Mouse (Mus musculus): Measurements from ENCODE around the gene Gm5483. TPM values are rescaled to one million over a fixed set of nuclear protein-coding genes. Genes with fewer than 3 reads are reported as not detected.
"Not testable (repeated sequence)": the region's sequence is repeated elsewhere in the genome, so short reads cannot be mapped to it uniquely, and the experiment has no call there.

Gene Gm5483
- polyA plus RNA-seq (2012; ENCODE audit: insufficient read depth, insufficient read length, low replicate concordance, missing spikeins): not detected in 2 replicates

DNA sequence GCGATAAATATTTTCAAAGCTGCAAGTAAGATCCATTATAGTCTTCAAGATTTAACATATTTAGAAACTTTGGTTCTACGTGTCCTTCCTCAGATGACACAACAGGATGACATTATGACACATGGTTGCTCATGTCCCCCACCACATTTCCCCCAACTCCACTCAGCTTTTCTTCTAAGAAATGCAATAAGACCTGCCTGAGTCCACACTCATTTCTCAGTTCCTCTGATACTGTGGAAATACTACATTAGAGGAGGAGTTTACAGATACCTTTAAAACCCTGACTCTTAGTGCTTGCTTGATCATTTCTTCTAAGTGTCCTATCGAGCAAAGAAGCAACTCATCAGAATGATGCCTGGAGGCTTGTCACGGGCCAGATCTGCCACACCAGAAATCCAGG, at the start of gene Gm5483:
TSS of gene Gm5483 (plus strand) at position 301 of the 400 bp plus-strand sequence.
- not testable (repeated sequence) for H3K4me3 ChIP-seq (ENCODE audit: insufficient read depth, low read depth, low read length); H3K27ac ChIP-seq (ENCODE audit: insufficient read depth, low read depth, low read length); H3K4me1 ChIP-seq (ENCODE audit: control insufficient read depth, insufficient read depth, low read length)
- WGBS: 86% methylated on average over 4 of the region's 4 CpGs

DNA sequence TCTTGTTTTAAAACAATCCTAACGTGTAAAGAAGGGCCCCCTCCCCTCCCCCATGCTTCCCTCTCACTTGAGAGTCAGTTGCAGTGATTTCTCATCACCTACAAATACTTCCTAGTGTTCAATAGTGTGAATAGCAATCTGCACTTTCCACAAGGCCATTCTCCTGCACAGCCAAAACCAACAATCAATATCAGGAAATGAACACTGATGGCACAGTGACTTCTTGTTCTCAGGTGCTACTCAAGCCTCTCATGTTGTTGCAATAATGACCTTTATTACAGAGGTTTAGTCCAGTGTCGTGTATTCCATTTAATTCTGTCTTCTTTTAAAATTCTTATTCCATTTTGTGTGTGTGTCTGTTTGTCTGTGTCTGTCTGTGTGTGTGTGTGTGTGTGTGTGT, 45.8 kb upstream of the Gm5483 start:
- WGBS: 83% methylated on average over 2 of the region's 2 CpGs
- Histone ChIP-seq H3K4me1 (ENCODE audit: control insufficient read depth, insufficient read depth, low read length) (no peaks in the 10 kb centered on the region), H3K4me3 (ENCODE audit: insufficient read depth, low read depth, low read length) (no peak overlapping the region), H3K27ac (ENCODE audit: insufficient read depth, low read depth, low read length) (no peak overlapping the region)
- TF ChIP-seq CTCF (IDR thresholded peaks at IDR 0.05; ENCODE audit: insufficient read depth, low read depth, low read length): no peak
- no peak for TF ChIP-seq POLR2A (IDR thresholded peaks at IDR 0.05; ENCODE audit: insufficient read depth, low read depth, low read length)

DNA sequence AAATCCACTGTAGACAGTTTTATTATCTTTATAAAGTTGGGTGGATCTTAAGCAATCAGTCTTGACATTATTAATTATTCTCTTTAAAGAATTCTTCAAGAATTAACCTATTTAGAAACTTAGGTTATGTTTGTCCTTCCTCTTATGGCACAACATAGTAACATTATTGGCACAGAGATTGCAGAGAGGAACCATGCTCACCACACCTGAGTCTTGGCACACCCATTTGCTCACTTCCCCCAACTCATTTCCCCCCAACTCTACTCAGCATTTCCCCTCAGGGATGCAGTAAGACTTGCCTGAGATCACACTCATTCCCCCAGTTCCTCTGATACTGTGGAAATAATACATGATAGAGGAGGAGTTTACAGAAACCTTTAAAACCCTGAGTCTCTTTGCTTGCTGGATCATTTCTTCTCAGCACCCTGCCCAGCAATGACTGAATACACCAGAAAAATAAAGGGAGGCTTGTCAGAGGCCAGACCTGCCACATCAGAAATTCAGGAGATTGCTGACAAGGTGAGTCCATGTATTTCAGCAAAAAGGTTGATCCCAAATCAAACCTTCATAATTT, 27.5 kb upstream of the Gm5483 start, which contains the start of gene Stfa2l1:
TSS of gene Stfa2l1 (plus strand) at position 410 of the 574 bp plus-strand sequence.
- Histone ChIP-seq H3K4me3 (ENCODE audit: insufficient read depth, low read depth, low read length) (no peak within 1 kb of the TSS), H3K4me1 (ENCODE audit: control insufficient read depth, insufficient read depth, low read length) (no peaks in the 10 kb centered on the region)
- TF ChIP-seq CTCF (IDR thresholded peaks at IDR 0.05; ENCODE audit: insufficient read depth, low read depth, low read length): no peak
- no peak for TF ChIP-seq POLR2A (IDR thresholded peaks at IDR 0.05; ENCODE audit: insufficient read depth, low read depth, low read length)

DNA sequence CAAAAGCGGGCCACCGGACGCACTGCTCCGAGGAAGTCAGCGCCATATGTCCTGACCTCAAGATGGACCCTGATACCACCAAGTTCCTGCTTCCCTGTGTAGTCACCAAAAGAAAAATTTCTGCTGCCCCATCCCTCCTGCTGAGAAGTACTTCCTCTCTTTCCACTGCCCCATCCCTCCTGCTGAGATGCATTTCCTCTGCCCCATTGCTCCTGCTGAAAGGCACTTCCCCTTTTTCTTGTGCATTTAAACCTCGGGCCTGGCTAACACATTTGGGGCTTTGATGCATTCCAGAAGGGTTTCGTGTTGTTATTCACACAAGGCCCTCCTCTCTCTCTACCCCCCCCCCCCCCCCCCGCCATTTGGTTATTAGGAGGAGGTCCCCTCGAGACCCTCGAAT, 16.2 kb upstream of the Gm5483 start:
- 70% methylated on average over 10 of the region's 10 CpGs for WGBS
- H3K4me3 ChIP-seq (ENCODE audit: insufficient read depth, low read depth, low read length); H3K4me1 ChIP-seq (ENCODE audit: control insufficient read depth, insufficient read depth, low read length): not testable (repeated sequence)

More for the DNA sequence above, 27.5 kb upstream of the Gm5483 start, which contains the start of gene Stfa2l1:
- no peak within 1 kb of the TSS for H3K27ac ChIP-seq (ENCODE audit: insufficient read depth, low read depth, low read length)

DNA sequence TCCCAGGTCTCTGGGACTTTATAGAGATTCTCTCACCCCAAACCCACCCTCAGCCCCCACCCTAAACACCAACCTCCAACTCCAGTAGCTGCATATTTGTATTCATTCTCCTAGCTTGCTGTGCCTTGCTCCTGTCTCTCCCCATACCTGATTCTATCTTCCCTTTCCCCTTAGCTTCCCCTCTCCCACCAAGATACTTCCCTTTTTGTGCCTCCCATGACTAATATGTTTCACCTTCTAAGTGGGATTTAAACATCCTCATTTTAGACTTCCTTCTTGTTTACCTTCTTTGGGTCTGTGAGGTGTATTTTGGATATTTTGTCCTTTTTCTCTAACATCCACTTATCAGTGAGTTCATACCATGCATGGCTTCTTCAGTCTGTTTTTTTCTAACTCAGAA, 7.9 kb upstream of the Gm5483 start:
- H3K27ac ChIP-seq (ENCODE audit: insufficient read depth, low read depth, low read length): no peak overlapping the region
- H3K4me3 ChIP-seq (ENCODE audit: insufficient read depth, low read depth, low read length): no peak overlapping the region
- H3K4me1 ChIP-seq (ENCODE audit: control insufficient read depth, insufficient read depth, low read length): no peaks in the 10 kb centered on the region
- TF ChIP-seq CTCF (IDR thresholded peaks at IDR 0.05; ENCODE audit: insufficient read depth, low read depth, low read length) (no peak), POLR2A (IDR thresholded peaks at IDR 0.05; ENCODE audit: insufficient read depth, low read depth, low read length) (no peak)

More for the DNA sequence above, 16.2 kb upstream of the Gm5483 start:
- H3K27ac ChIP-seq (ENCODE audit: insufficient read depth, low read depth, low read length): not testable (repeated sequence)

DNA sequence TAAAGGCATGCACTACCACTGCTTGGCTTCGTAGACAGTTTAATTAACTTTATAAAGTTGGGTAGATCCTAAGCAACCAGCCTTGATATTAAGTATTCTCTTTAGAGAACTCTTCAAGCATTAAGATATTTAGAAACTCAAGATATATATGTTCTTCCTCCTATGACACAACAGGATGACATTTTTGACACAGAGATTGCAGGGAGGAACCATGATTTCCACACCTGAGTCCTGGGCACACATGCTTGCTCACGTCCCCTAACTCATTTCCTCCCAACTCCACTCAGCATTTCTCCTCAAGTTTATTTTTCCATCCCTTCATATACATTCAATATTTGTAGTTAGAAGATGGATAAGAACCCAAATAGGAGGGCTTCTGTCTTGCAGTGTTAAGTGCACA, 4.1 kb upstream of the Gm5483 start:
- no peak overlapping the region for H3K27ac ChIP-seq (ENCODE audit: insufficient read depth, low read depth, low read length)
- WGBS: 85% methylated on average over 2 of the region's 2 CpGs

DNA sequence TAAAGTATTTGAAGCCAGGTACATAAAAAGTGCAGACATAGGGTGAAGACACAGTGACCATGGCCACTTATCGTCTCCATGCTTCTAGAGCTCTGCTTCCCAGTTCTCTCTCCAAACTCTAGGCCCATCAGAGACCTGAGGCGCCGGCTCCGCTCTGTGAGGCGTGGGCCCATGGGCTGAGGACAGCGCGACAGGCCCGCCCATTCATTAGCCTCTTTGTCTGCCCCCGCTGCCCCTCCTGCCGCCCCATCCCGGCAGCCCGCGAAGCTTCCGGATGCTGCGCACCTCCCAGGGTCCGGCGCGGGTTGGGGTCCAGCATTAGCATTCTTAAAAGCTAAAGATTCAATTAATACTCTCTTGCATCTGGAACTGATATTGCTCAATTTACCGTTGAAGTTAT, 15.2 kb downstream of the Gm5483 start:
- WGBS: 42% methylated on average over 19 of the region's 19 CpGs
- Histone ChIP-seq H3K4me3 (ENCODE audit: insufficient read depth, low read depth, low read length) (no peak overlapping the region), H3K27ac (ENCODE audit: insufficient read depth, low read depth, low read length) (no peak overlapping the region), H3K4me1 (ENCODE audit: control insufficient read depth, insufficient read depth, low read length) (no peaks in the 10 kb centered on the region)
- no peak for TF ChIP-seq POLR2A (IDR thresholded peaks at IDR 0.05; ENCODE audit: insufficient read depth, low read depth, low read length)
- TF ChIP-seq CTCF (IDR thresholded peaks at IDR 0.05; ENCODE audit: insufficient read depth, low read depth, low read length): no peak

More for the DNA sequence above, 4.1 kb upstream of the Gm5483 start:
- H3K4me1 ChIP-seq (ENCODE audit: control insufficient read depth, insufficient read depth, low read length): no peaks in the 10 kb centered on the region
- TF ChIP-seq POLR2A (IDR thresholded peaks at IDR 0.05; ENCODE audit: insufficient read depth, low read depth, low read length) (no peak), CTCF (IDR thresholded peaks at IDR 0.05; ENCODE audit: insufficient read depth, low read depth, low read length) (no peak)
- no peak overlapping the region for H3K4me3 ChIP-seq (ENCODE audit: insufficient read depth, low read depth, low read length)

DNA sequence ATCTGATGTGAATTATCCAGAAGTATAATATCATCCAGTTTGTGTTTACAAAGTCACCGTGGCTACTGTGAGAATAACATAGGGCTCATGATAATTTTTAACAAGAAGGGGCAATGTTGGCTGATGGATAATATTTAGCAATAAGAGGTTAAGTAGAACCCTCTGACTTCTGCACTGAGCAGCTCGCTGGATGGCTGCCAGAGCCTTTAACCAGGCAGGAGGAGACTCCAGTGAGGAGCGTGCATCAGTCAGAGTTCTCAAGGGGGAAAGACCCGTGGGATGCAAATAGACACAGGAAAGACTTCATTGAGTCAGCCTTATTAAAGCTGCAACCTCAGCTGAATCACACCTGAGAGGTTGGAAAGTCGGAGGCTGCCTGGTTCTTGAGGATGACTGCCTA, 19.8 kb downstream of the Gm5483 start:
- no peak for TF ChIP-seq CTCF (IDR thresholded peaks at IDR 0.05; ENCODE audit: insufficient read depth, low read depth, low read length)
- TF ChIP-seq POLR2A (IDR thresholded peaks at IDR 0.05; ENCODE audit: insufficient read depth, low read depth, low read length): no peak
- H3K4me3 ChIP-seq (ENCODE audit: insufficient read depth, low read depth, low read length): no peak overlapping the region
- 68% methylated on average over 5 of the region's 5 CpGs for WGBS
- no peak overlapping the region for H3K27ac ChIP-seq (ENCODE audit: insufficient read depth, low read depth, low read length)
- no peaks in the 10 kb centered on the region for H3K4me1 ChIP-seq (ENCODE audit: control insufficient read depth, insufficient read depth, low read length)

DNA sequence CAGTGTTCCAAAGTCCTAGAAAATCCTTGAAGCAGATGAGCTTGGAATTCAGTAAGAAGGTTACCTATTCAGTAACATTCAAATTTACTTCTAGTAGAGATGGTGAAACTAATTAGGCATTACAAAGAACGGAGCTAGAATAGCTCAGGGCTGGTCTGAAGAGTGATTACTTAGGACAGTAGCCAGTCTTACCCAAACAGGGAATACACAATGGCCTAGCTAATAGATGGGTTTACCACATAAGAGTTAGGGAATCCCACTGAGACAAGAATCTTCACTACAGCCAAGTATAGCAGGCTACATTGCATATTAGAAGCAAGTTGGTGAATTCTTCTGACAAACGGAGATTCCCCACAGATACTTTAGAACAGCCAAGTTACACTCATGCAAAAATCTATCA, 21.7 kb downstream of the Gm5483 start:
- H3K4me3 ChIP-seq (ENCODE audit: insufficient read depth, low read depth, low read length); H3K4me1 ChIP-seq (ENCODE audit: control insufficient read depth, insufficient read depth, low read length); H3K27ac ChIP-seq (ENCODE audit: insufficient read depth, low read depth, low read length): not testable (repeated sequence)
- 58% methylated on average over 2 of the region's 2 CpGs for WGBS

DNA sequence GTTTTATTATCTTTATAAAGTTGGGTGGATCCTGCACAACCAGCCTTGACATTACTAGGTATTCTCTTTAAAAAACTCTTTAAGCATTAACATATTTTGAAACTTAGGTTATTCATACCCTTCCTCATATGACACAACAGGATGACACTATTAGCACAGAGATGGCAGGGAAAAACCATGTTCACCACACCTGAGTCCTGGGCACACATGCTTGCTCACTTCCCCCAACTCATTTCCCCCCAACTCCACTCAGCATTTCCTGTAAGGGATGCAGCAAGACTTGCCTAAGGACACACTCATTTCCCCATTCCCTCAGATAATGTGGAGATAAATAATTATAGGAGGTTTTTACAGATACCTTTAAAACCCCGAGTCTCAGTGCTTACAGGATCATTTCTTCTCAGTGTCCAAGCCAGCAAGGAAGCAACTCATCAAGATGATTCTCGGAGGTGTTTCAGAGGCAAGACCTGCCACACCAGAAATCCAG, 26.0 kb downstream of the Gm5483 start, which contains the start of gene Gm5416:
TSS of gene Gm5416 (plus strand) at position 437 of the 487 bp plus-strand sequence.
- H3K4me1 ChIP-seq (ENCODE audit: control insufficient read depth, insufficient read depth, low read length): no peaks in the 10 kb centered on the region
- H3K27ac ChIP-seq (ENCODE audit: insufficient read depth, low read depth, low read length): no peak within 1 kb of the TSS
- no peak for TF ChIP-seq CTCF (IDR thresholded peaks at IDR 0.05; ENCODE audit: insufficient read depth, low read depth, low read length)
- no peak for TF ChIP-seq POLR2A (IDR thresholded peaks at IDR 0.05; ENCODE audit: insufficient read depth, low read depth, low read length)
- 84% methylated on average over 2 of the region's 2 CpGs for WGBS
- no peak within 1 kb of the TSS for H3K4me3 ChIP-seq (ENCODE audit: insufficient read depth, low read depth, low read length)

DNA sequence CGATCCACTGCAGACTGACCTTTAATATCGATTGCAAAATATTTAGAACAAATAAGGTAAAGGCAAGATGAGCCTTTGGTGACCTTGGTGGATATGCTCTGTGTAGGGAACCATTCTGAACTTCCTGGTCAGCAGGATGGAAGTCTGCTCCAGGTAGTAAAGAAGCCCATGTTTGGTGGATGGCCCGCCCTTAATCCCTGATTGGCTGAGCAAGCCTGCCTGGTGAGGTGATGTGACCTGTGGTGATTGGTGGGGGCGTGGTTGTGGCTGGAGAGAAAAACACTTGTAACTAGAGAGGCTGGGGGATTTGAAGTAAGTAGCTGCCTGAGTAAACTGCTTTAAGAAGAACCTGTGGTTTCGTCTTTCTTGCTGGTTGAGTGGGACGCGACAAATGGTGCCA, 37.2 kb downstream of the Gm5483 start, which contains the start of gene 2010005H15Rik:
TSS of gene 2010005H15Rik (plus strand) at position 301 of the 400 bp plus-strand sequence.
- H3K4me3 ChIP-seq (ENCODE audit: insufficient read depth, low read depth, low read length); H3K4me1 ChIP-seq (ENCODE audit: control insufficient read depth, insufficient read depth, low read length); H3K27ac ChIP-seq (ENCODE audit: insufficient read depth, low read depth, low read length): not testable (repeated sequence)
- WGBS: 96% methylated on average over 7 of the region's 7 CpGs
